Mouse (Mus musculus): ENCODE measurements around the gene Fras1. TPM values are rescaled to one million over a fixed set of nuclear protein-coding genes. Genes with fewer than 3 reads are reported as not detected.

Gene Fras1
- polyA plus RNA-seq, 1 experiment from 2014 or later, result 30.5 TPM

DNA sequence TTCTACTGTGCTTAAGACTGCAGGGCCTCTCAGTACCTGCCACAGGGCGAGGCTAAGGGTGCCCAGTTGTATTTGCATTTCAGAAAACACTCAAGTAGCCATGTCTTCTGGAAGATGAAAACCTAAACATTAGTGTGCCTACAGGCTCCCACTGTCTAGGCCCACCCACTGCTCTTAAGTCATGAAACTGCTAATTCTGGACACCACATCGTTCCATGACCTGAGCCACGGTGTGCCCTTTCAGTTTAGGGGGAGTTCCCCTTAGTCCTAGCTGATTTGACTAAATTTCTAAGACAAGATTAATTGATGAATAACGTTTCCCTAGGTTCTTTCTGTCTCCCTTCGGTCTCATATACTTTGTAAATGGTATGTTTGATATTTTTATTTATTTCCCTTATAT is 222.0 kb downstream of the Fras1 start:
- Histone ChIP-seq H3K36me3 (ENCODE audit: insufficient read depth) (peaks cover 4% of the 10 kb centered on the region; the same call in 1 of the 2 replicates), H3K27ac (ENCODE audit: low read depth) (no peak overlapping the region), H3K4me1 (ENCODE audit: insufficient read depth) (no peaks in the 10 kb centered on the region), H3K4me2 (no peak overlapping the region), H3K9me3 (ENCODE audit: low read depth, low read length) (no peaks in the 10 kb centered on the region), H3K4me3 (ENCODE audit: low read depth, low read length) (no peak overlapping the region), H3K9ac (no peak overlapping the region), H3K27me3 (ENCODE audit: insufficient read depth, low read length) (no peaks in the 10 kb centered on the region)
- WGBS, result 74% methylated on average over 5 of the region's 5 CpGs
- no peak for DNase-seq
- ATAC-seq (ENCODE audit: insufficient read depth), result no peak
- no peak for TF ChIP-seq CTCF (IDR thresholded peaks at IDR 0.05; ENCODE audit: low read depth)

DNA sequence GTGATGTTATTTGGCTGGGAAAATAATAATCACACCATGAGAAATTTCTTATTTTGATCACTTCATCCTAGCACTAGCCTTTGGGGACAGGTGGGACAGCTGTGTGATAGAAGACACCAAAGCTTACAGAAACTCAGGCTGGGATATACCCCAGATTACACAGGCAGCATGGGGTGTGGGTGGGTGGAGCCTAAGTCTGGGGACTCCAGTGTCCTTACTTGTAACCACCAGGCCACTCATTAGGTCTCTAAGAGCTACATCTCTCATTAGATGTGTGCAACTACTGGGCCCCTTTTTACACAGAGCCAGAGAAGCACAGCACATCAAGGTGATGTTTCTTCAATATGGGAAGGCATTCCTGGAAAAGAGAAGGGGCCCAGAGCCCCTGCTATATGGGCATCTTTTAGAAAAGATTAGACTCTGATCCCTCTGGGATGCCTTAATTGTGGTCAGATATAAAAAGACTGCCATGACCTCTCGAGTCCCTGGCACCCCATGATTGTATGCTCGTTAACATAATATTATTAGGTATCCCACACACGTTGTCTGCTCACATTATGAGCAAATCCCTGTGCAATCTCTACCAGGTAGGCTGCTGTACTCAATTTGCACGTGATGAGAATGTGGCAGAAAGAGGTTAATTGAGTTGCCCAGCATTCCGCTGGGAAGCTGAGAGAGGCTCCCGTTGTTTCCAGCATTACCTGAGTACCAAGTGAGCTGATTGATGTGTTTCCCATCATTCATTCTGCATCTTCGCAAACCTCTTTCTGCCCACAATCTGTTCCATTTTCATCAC is 230.4 kb downstream of the Fras1 start:
- ATAC-seq (ENCODE audit: insufficient read depth) (no peak), DNase-seq (no peak)
- no peak overlapping the region for H3K9ac ChIP-seq
- no peak overlapping the region for H3K4me2 ChIP-seq
- no peak overlapping the region for H3K4me3 ChIP-seq (ENCODE audit: low read depth, low read length)
- TF ChIP-seq CTCF (IDR thresholded peaks at IDR 0.05; ENCODE audit: low read depth), result no peak
- no peaks in the 10 kb centered on the region for H3K9me3 ChIP-seq (ENCODE audit: low read depth, low read length)
- H3K27me3 ChIP-seq (ENCODE audit: insufficient read depth, low read length), result no peaks in the 10 kb centered on the region
- H3K4me1 ChIP-seq (ENCODE audit: insufficient read depth), result no peaks in the 10 kb centered on the region
- H3K36me3 ChIP-seq (ENCODE audit: insufficient read depth), result no peaks in the 10 kb centered on the region; the same call in 1 of the 2 replicates
- no peak overlapping the region for H3K27ac ChIP-seq (ENCODE audit: low read depth)
- WGBS, result 83% methylated on average over 7 of the region's 7 CpGs

DNA sequence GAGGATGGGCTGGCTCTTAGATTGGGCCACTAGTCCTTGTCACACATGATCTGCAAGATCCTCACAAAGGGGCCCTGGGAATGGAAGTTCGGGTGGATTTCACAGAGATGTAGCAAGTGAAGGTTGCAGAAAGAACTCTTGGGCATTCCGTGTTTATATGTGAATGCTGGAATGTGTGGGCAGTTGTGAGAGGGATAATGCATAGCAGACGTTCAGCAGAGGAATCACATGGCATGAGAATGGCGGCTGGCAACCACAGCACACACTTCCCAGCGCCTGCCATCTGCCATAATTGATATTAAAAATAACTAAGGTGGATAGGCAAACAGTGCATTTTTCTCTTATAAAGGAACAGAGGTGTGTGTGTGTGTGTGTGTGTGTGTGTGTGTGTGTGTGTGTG is 234.3 kb downstream of the Fras1 start:
- H3K4me1 ChIP-seq (ENCODE audit: insufficient read depth), result no peaks in the 10 kb centered on the region
- no peak overlapping the region for H3K4me2 ChIP-seq
- H3K4me3 ChIP-seq (ENCODE audit: low read depth, low read length), result no peak overlapping the region
- TF ChIP-seq CTCF (IDR thresholded peaks at IDR 0.05; ENCODE audit: low read depth), result no peak
- DNase-seq (no peak), ATAC-seq (ENCODE audit: insufficient read depth) (no peak)
- no peaks in the 10 kb centered on the region for H3K27me3 ChIP-seq (ENCODE audit: insufficient read depth, low read length)
- H3K36me3 ChIP-seq (ENCODE audit: insufficient read depth), result no peaks in the 10 kb centered on the region
- no peak overlapping the region for H3K9ac ChIP-seq
- H3K27ac ChIP-seq (ENCODE audit: low read depth), result no peak overlapping the region
- 75% methylated on average over 5 of the region's 5 CpGs for WGBS
- H3K9me3 ChIP-seq (ENCODE audit: low read depth, low read length), result no peaks in the 10 kb centered on the region

DNA sequence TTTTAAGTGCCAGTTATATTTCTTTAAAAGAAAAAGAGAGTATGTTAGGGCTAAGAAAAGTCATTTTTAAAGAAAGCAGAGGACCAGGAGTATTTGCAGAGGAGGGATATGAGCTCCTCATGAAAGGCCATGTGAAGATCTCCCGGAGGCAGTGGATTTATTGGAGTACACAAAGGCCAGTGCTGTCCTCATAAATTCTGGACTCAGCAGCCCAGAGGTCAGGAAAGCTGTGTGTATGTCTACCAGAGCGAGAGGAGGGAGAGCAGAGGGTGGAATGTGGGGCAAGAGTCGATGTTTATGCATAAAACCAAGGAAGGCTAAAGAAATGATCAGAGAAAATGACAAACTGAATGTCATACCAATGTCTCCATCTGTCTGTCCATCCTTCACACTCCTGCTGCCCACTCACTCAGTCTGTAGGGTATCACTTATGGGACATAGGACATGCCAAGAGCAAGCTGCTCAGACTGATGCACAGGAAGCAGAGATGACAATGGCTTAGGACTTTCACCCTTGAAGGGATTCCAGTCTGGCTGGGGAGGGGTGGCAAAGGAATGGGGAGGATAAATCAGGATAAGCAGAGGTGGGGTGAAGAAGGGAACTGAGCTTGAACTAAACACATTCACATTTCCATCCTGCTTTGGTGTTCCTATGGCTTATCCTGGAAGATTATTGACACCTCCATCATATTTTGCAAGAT is 235.0 kb downstream of the Fras1 start:
- H3K27ac ChIP-seq (ENCODE audit: low read depth), result no peak overlapping the region
- no peak overlapping the region for H3K4me2 ChIP-seq
- no peak for ATAC-seq (ENCODE audit: insufficient read depth)
- H3K9me3 ChIP-seq (ENCODE audit: low read depth, low read length), result no peaks in the 10 kb centered on the region
- H3K9ac ChIP-seq, result no peak overlapping the region
- no peaks in the 10 kb centered on the region for H3K27me3 ChIP-seq (ENCODE audit: insufficient read depth, low read length)
- no peak for DNase-seq
- TF ChIP-seq CTCF (IDR thresholded peaks at IDR 0.05; ENCODE audit: low read depth), result no peak
- no peaks in the 10 kb centered on the region for H3K36me3 ChIP-seq (ENCODE audit: insufficient read depth)
- H3K4me3 ChIP-seq (ENCODE audit: low read depth, low read length), result no peak overlapping the region
- 43% methylated on average over 3 of the region's 3 CpGs for WGBS
- H3K4me1 ChIP-seq (ENCODE audit: insufficient read depth), result no peaks in the 10 kb centered on the region

DNA sequence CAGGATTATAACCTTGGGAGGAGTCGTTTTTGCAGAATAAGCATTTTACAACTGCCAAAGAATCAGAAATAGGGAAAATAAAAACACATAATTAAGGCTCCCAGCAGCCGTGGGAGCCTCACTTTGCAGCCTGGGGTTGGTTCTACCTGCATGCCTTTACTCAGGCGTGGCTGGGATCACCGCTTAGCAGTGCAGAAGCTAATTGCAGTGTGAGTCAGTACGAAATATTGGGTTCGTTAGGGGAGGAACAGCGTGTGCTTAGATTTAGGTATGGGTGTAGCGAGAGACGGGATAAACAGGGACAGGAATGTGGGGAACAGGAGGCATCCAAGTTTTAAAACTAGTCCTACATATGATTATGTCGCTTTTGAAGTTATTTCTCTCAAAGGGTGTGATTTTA is 238.3 kb downstream of the Fras1 start:
- Histone ChIP-seq H3K9me3 (ENCODE audit: low read depth, low read length) (no peaks in the 10 kb centered on the region), H3K36me3 (ENCODE audit: insufficient read depth) (no peaks in the 10 kb centered on the region), H3K4me3 (ENCODE audit: low read depth, low read length) (no peak overlapping the region), H3K27me3 (ENCODE audit: insufficient read depth, low read length) (no peaks in the 10 kb centered on the region), H3K4me1 (ENCODE audit: insufficient read depth) (peaks cover 5% of the 10 kb centered on the region; the same call in 1 of the 2 replicates), H3K27ac (ENCODE audit: low read depth) (no peak overlapping the region), H3K9ac (no peak overlapping the region), H3K4me2 (no peak overlapping the region)
- TF ChIP-seq CTCF (IDR thresholded peaks at IDR 0.05; ENCODE audit: low read depth), result no peak
- 82% methylated on average over 10 of the region's 10 CpGs for WGBS
- DNase-seq, result no peak
- ATAC-seq (ENCODE audit: insufficient read depth), result no peak

DNA sequence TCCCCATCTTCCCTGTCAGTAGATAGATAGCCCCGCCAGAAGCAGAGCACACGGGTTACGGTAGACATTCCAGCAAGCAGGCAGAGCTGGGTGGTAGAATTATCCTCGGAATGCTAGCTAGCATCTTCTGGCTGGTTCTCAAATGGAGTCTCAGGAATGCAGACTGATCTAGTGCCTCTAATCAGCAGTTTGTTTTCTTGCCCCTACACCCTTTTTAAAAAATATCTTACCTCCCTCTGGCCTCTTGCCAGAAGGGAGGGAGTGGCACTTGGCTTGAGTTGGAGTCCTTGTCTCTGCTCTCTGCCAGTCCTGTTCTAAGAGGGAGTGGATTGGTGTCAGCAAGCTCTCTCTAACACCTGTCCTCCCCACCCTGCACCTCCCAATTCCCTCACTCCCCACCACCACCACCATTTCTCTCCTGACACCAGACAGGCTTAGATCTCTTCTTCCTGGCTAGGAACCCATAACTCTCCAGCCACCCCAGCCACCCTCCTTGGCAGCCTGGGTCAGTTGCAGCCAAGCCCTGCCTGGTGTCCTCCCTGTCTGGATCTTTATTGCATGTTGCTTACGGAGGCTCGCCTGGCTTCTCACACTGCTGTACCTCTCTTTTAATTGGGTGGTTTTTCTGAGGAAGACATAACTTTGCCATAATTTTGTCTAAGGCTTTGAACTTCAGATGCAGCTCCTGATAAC is 243.3 kb downstream of the Fras1 start:
- 24% methylated on average over 6 of the region's 6 CpGs for WGBS
- Histone ChIP-seq H3K4me1 (ENCODE audit: insufficient read depth) (peaks cover 7% of the 10 kb centered on the region; the same call in 1 of the 2 replicates), H3K27me3 (ENCODE audit: insufficient read depth, low read length) (no peaks in the 10 kb centered on the region), H3K9ac (no peak overlapping the region), H3K36me3 (ENCODE audit: insufficient read depth) (no peaks in the 10 kb centered on the region; the same call in 1 of the 2 replicates), H3K4me2 (no peak overlapping the region), H3K9me3 (ENCODE audit: low read depth, low read length) (no peaks in the 10 kb centered on the region), H3K4me3 (ENCODE audit: low read depth, low read length) (no peak overlapping the region), H3K27ac (ENCODE audit: low read depth) (peak overlapping the region; percentile 34; the same call in 1 of the 2 replicates)
- peak; percentile 70 for DNase-seq
- ATAC-seq (ENCODE audit: insufficient read depth), result peak; percentile 84
- no peak for TF ChIP-seq CTCF (IDR thresholded peaks at IDR 0.05; ENCODE audit: low read depth)

DNA sequence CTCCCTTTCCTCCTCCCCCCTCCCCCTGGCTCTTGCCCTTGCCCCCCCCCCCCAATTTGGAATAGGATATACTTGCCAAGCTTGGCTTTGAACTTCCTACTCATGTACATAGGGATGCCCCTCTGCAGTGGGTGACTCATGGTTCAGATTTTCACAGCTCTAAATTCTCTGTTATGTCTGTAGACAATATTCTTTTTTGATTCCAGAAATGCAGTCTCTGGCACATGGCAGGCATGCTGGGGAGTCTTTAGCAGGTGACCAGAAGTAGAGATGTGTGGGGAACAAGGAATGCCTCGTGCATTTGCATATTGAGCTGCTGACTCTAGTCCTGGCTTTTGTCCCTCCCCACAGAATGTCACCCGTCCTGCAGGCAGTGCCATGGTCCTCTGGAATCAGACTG is 244.3 kb downstream of the Fras1 start:
- H3K27ac ChIP-seq (ENCODE audit: low read depth), result no peak overlapping the region
- 72% methylated on average over 2 of the region's 2 CpGs for WGBS

More for the DNA sequence above, 244.3 kb downstream of the Fras1 start:
- no peak for ATAC-seq (ENCODE audit: insufficient read depth)
- H3K4me2 ChIP-seq, result no peak overlapping the region
- H3K27me3 ChIP-seq (ENCODE audit: insufficient read depth, low read length), result no peaks in the 10 kb centered on the region
- H3K9ac ChIP-seq, result no peak overlapping the region
- H3K4me3 ChIP-seq (ENCODE audit: low read depth, low read length), result no peak overlapping the region
- no peak for DNase-seq
- no peaks in the 10 kb centered on the region for H3K9me3 ChIP-seq (ENCODE audit: low read depth, low read length)
- H3K36me3 ChIP-seq (ENCODE audit: insufficient read depth), result no peaks in the 10 kb centered on the region; the same call in 1 of the 2 replicates
- no peak for TF ChIP-seq CTCF (IDR thresholded peaks at IDR 0.05; ENCODE audit: low read depth)
- H3K4me1 ChIP-seq (ENCODE audit: insufficient read depth), result peaks cover 7% of the 10 kb centered on the region; the same call in 1 of the 2 replicates

Data from lung, embryonic 14.5 days (tissue).